Mouse (Mus musculus): Measurements from ENCODE around the gene Srgap3. TPM values are rescaled to one million over a fixed set of nuclear protein-coding genes. Genes with fewer than 3 reads are reported as not detected.

Srgap3 gene
- polyA plus RNA-seq, 3 experiments from 2014 or later, result 0.20 to 0.90 (median 0.68) TPM

Other genes with a start within 250 kb of the Srgap3 start
- gene Thumpd3, start 99.0 kb upstream of the Srgap3 start, polyA plus RNA-seq (2017; shearing (Covaris generic)), result 100 to 1,000 TPM in 2 of 3 experiments, 10 to 100 TPM in 1; 89.0 to 121 (median 107) TPM
- 10 to 100 TPM; 33.6 to 48.8 (median 47.2) TPM for gene Setd5, start 130.1 kb upstream of the Srgap3 start, polyA plus RNA-seq (2017; shearing (Covaris generic))
- under 1 TPM in 2 of 3 experiments, not detected in 1; 0.84 to 0.95 TPM for gene Lhfpl4, start 248.1 kb upstream of the Srgap3 start, polyA plus RNA-seq (2017; shearing (Covaris generic))